In the genomic region with DNA sequence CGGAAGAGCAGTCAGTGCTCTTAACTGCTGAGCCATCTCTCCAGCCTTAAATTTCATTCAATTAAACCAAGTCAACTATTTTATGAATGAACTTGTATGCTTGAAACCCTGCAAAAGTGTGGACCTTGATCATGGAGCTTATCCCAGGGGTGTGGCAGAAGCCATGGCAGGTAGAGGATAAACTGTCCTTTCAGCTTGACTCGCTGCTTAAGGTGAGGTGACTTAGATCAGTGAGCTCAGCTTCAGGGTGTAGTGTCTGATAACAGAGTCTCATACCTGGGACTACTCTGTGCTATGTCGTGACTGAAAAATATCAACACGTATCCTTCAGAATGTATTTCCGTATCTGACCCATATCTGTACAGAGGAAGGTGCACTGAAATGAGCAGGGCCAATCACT, we compare ENCODE assay signal across 31 mouse cellular contexts. TPM values are rescaled to one million over a fixed set of nuclear protein-coding genes. Genes with fewer than 3 reads are reported as not detected.
"Had no signal": no experiment of that assay in that cellular context is flagged by ENCODE, and none has a peak within 500 bp of the region (broad histone marks: within the 10 kb centered on the region; RNA-seq: fewer than 3 reads in every experiment).

No protein-coding gene starts in this region.

- H3K9ac ChIP-seq: heart, embryonic 13.5 days; heart, embryonic 15.5 days; hindbrain, embryonic 12.5 days; hindbrain, embryonic 14.5 days; kidney, embryonic 15.5 days; limb, embryonic 13.5 days; limb, embryonic 15.5 days; liver, embryonic 13.5 days had no signal

- H3K9me3 ChIP-seq: heart, embryonic 13.5 days; heart, embryonic 15.5 days; hindbrain, embryonic 10.5 days; hindbrain, embryonic 12.5 days; kidney, embryonic 15.5 days; limb, embryonic 13.5 days; limb, embryonic 15.5 days; liver, embryonic 13.5 days had no signal

- H3K4me3 ChIP-seq: gastrocnemius, adult 2 months; heart, adult 2 months; heart, embryonic 13.5 days; heart, embryonic 15.5 days; hindbrain, embryonic 10.5 days; hindbrain, embryonic 12.5 days; kidney, embryonic 15.5 days; limb, embryonic 13.5 days; limb, embryonic 15.5 days; liver, embryonic 13.5 days had no signal

- DNase-seq: gastrocnemius, adult 2 months; gastrocnemius, postnatal 14 days; gastrocnemius, postnatal 36 days; heart, adult 2 months; heart, postnatal 4 days; kidney, adult 11 months; kidney, adult 2 months; kidney, adult 9 months; kidney, postnatal 14 days; kidney, postnatal 36 days; layer of hippocampus, adult 9-11 months; layer of hippocampus, postnatal 36 days; left cerebral cortex, postnatal 4 days; liver, embryonic 13.5 days had no signal

- H3K27me3 ChIP-seq: heart, embryonic 13.5 days; heart, embryonic 15.5 days; hindbrain, embryonic 12.5 days; kidney, embryonic 15.5 days; limb, embryonic 13.5 days; limb, embryonic 15.5 days; liver, embryonic 13.5 days had no signal

- H3K36me3 ChIP-seq: heart, embryonic 15.5 days had no signal

- H3K27ac ChIP-seq: gastrocnemius, adult 2 months; heart, adult 2 months; heart, embryonic 13.5 days; heart, embryonic 15.5 days; hindbrain, embryonic 10.5 days; hindbrain, embryonic 12.5 days; hindbrain, embryonic 14.5 days; kidney, embryonic 15.5 days; kidney, postnatal 0 days; limb, embryonic 13.5 days; limb, embryonic 15.5 days; liver, embryonic 13.5 days had no signal

- H3K4me2 ChIP-seq: heart, embryonic 11.5 days; heart, embryonic 13.5 days; heart, embryonic 15.5 days; hindbrain, embryonic 12.5 days; hindbrain, embryonic 14.5 days; kidney, embryonic 15.5 days; limb, embryonic 13.5 days; limb, embryonic 15.5 days; liver, embryonic 13.5 days had no signal

- ATAC-seq: hindbrain, embryonic 16.5 days; inflammation-experienced regulatory T-cells, adult 6 months had no signal

- H3K4me1 ChIP-seq: heart, embryonic 13.5 days; heart, embryonic 15.5 days; kidney, embryonic 15.5 days; limb, embryonic 13.5 days; limb, embryonic 15.5 days had no signal

RNA-seq across cellular contexts. Expression of gene Cldn20, which starts 12.0 kb away (rescaled TPM):
- total RNA-seq: gastrocnemius, adult 2 months; gastrocnemius, postnatal 14 days; gastrocnemius, postnatal 36 days; heart, adult 2 months; heart, postnatal 25 days; heart, postnatal 4 days; layer of hippocampus, adult 8-10 months; layer of hippocampus, postnatal 14 days; liver, adult 2 months had no signal
- polyA plus RNA-seq: heart, embryonic 11.5 days; heart, embryonic 13.5 days; heart, postnatal 0 days; hindbrain, embryonic 10.5 days; hindbrain, embryonic 16.5 days; inflammation-experienced regulatory T-cells, adult 6 months; liver, embryonic 13.5 days had no signal
